ENCODE assay signal across 9 mouse cellular contexts in the genomic region with DNA sequence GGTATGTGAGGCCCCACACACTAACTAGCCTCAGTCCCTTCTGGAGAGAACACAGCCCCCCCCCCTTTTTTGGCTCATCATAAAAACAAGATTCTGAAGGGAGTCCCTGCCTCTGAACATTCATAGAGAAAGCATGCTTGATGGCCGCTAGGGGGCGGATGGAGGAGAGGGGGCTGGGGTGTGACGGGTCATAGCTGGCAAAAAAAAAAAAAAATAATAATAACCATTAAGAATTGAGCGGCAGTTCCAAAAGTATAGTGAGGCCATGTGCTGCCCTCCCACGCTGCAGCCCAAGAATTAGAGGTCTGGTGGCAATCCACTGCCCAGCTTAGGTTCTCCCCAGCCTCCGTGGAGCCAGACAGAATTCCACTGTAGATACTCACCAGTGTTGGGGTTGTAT. TPM values are rescaled to one million over a fixed set of nuclear protein-coding genes. Genes with fewer than 3 reads are reported as not detected.
DNase-seq lines count a peak whose midpoint lies in the region; ATAC-seq and TF ChIP-seq lines count a peak whose summit lies in the region.
"Had no signal": no experiment of that assay in that cellular context is flagged by ENCODE, and none has a peak within 500 bp of the region (broad histone marks: within the 10 kb centered on the region; RNA-seq: fewer than 3 reads in every experiment).

No protein-coding gene starts in this region.

- ATAC-seq in liver, postnatal 0 days = 0 out of 2 replicates have a peak, but pooled peaks have one; percentile 5
- no peak for ATAC-seq in megakaryocyte-erythroid progenitor cell, adult 5-6 weeks (replicated peaks; ENCODE audit: low FRiP score, low TSS enrichment, poor library complexity, severe bottlenecking)

- 47% methylated on average over 6 of the region's 6 CpGs for WGBS in liver, postnatal 0 days (ENCODE audit: insufficient replicate concordance)

- TF ChIP-seq POLR2A in cortical plate, adult 2 months (IDR thresholded peaks at IDR 0.05; ENCODE audit: extremely low read depth, insufficient read depth, low read length) = no peak

- no peak for TF ChIP-seq EP300 in liver, postnatal 0 days (IDR thresholded peaks at IDR 0.05; ENCODE audit: low read depth)

- H3K9ac ChIP-seq in liver, postnatal 0 days (replicated peaks) = no peak overlapping the region
- H3K9ac ChIP-seq: neural tube, embryonic 13.5 days had no signal

- no peak overlapping the region for H3K4me3 ChIP-seq in cortical plate, adult 2 months (ENCODE audit: insufficient read depth, low read length)
- H3K4me3 ChIP-seq in liver, postnatal 0 days (ENCODE audit: low read depth, low read length) = no peak overlapping the region
- H3K4me3 ChIP-seq: neural tube, embryonic 13.5 days had no signal

- intact Hi-C loops in left cerebral cortex, postnatal 4 days (cut with DNase I) = no loop called here

- H3K4me1 ChIP-seq in cortical plate, adult 2 months (ENCODE audit: control insufficient read depth, insufficient read depth, low read length) = peaks cover 2% of the 10 kb centered on the region; the same call in 1 of the 2 replicates
- H3K4me1 ChIP-seq in liver, postnatal 0 days (ENCODE audit: insufficient read depth) = peaks cover 18% of the 10 kb centered on the region

- peak; percentile 61 to 64 for DNase-seq in cerebellum, postnatal 10 days
- DNase-seq in cerebellum, adult 9-11 months = no peak
- peak; percentile 51 for DNase-seq in left cerebral cortex, postnatal 4 days
- DNase-seq in left cerebral cortex, adult 11 months (ENCODE audit: low spot score) = no peak
- DNase-seq in liver, postnatal 0 days = peak; percentile 70
- DNase-seq in layer of hippocampus, adult 9-10 months (ENCODE audit: low spot score) = no peak

- H3K9me3 ChIP-seq in liver, postnatal 0 days (ENCODE audit: low read length) = no peaks in the 10 kb centered on the region
- H3K9me3 ChIP-seq: neural tube, embryonic 13.5 days had no signal

- no peak overlapping the region for H3K4me2 ChIP-seq in liver, postnatal 0 days (ENCODE audit: low read depth, low read length)
- H3K4me2 ChIP-seq: neural tube, embryonic 13.5 days had no signal

- no peak overlapping the region for H3K27ac ChIP-seq in cortical plate, adult 2 months (ENCODE audit: insufficient read depth, low read length)
- no peak overlapping the region for H3K27ac ChIP-seq in liver, postnatal 0 days (ENCODE audit: low read depth)
- H3K27ac ChIP-seq: neural tube, embryonic 13.5 days had no signal

- H3K36me3 ChIP-seq in liver, postnatal 0 days (replicated peaks; ENCODE audit: insufficient read depth, low read length) = peaks cover 31% of the 10 kb centered on the region

- no peaks in the 10 kb centered on the region for H3K27me3 ChIP-seq in liver, postnatal 0 days (ENCODE audit: insufficient read depth, low read length)
- H3K27me3 ChIP-seq: neural tube, embryonic 13.5 days had no signal

- peak; percentile 28; the same call in 1 of the 2 replicates for TF ChIP-seq CTCF in cortical plate, adult 2 months (IDR thresholded peaks at IDR 0.05; ENCODE audit: extremely low read depth, insufficient read depth, low read length)
- TF ChIP-seq CTCF in liver, postnatal 0 days (IDR thresholded peaks at IDR 0.05; ENCODE audit: low read depth) = peak; percentile 77

RNA-seq across cellular contexts. Expression of gene Emilin2, which starts 57.0 kb away (rescaled TPM):
- total RNA-seq in left cerebral cortex, postnatal 4 days (2021) = 1 to 10 TPM; 2.9 to 3.1 TPM
- polyA plus RNA-seq in cortical plate, adult 2 months (2012; rRNA removed) = 1.7 and 2.5 TPM in 2 replicates
- polyA plus RNA-seq in liver, postnatal 0 days (2015; fragmentation: Nextera tagmentation; extraction: Ambion mirVana) = 10.0 and 12.0 TPM in 2 replicates
- 52.0 and 57.5 TPM in 2 replicates for total RNA-seq in megakaryocyte-erythroid progenitor cell, adult 5-6 weeks (2014; fragmentation: Nextera tagmentation)
- 55.2 and 63.8 TPM in 2 replicates for total RNA-seq in megakaryocyte-erythroid progenitor cell, adult 5-6 weeks (2017)

Comparison
In these comparisons a context has a peak if more than half of its experiments do, and no peak if none do; other contexts are left out.
1. DNase-seq: peak in cerebellum, postnatal 10 days (2 of 2), left cerebral cortex, postnatal 4 days (single experiment) and liver, postnatal 0 days (single experiment); none in cerebellum, adult 9-11 months (single experiment), left cerebral cortex, adult 11 months (single experiment) and layer of hippocampus, adult 9-10 months (single experiment).
2. RNA of gene Emilin2, which starts 57.0 kb away (total RNA-seq): 52.0 to 63.8 TPM in megakaryocyte-erythroid progenitor cell, adult 5-6 weeks; 2.9 to 3.1 TPM in left cerebral cortex, postnatal 4 days; every median in the first group is over 10 times any median in the second.